Mouse (Mus musculus) inflammation-experienced regulatory T-cells, adult 6 months (primary cell): ENCODE measurements around the gene Ubc. TPM values are rescaled to one million over a fixed set of nuclear protein-coding genes. Genes with fewer than 3 reads are reported as not detected.

ENCODE experiments used
- ATAC-seq: one replicate; pipeline ENCODE4 v1.8.0; 2017
- polyA plus RNA-seq, 3 experiments: library from polyadenylated mRNA; unstranded; fragments of 100-300 nt; shearing (Covaris generic); gene quantifications; one replicate each; pipeline ENCODE4 v1.2.1; 2017

Ubc gene
- polyA plus RNA-seq, 3 experiments from 2014 or later, result 741 to 1,375 (median 1,290) TPM

- ATAC-seq, result no peak
These were observed 45.7 kb downstream of the Ubc start for GRCm38 (mm10) chr5:125344296-125344695.

GRCm38 (mm10) chr5:125341459-125342090 lies 48.4 kb downstream of the Ubc start:
- no peak for ATAC-seq

- peak; percentile 77 for ATAC-seq
These were observed 49.3 kb downstream of the Ubc start, which contains the start of gene Scarb1 for GRCm38 (mm10) chr5:125340547-125341262. Scarb1 (minus strand) TSS chr5:125341094.

GRCm38 (mm10) chr5:125339851-125340531 lies 50.0 kb downstream of the Ubc start:
- ATAC-seq, result peak; percentile 19

GRCm38 (mm10) chr5:125339108-125339751 lies 50.8 kb downstream of the Ubc start:
- ATAC-seq, result peak; percentile 51

GRCm38 (mm10) chr5:125337526-125337925 lies 52.5 kb downstream of the Ubc start:
- no peak for ATAC-seq

GRCm38 (mm10) chr5:125337012-125337411 lies 53.0 kb downstream of the Ubc start:
- no peak for ATAC-seq

Other genes with a start within 250 kb of the Ubc start
- 1 to 10 TPM; 3.9 to 6.7 (median 4.7) TPM for gene Ncor2, start 211.0 kb downstream of the Ubc start, polyA plus RNA-seq
- 10 to 100 TPM in 1 of 3 experiments, 1 to 10 TPM in 2; 3.7 to 11.8 (median 6.6) TPM for gene Scarb1, start 49.1 kb downstream of the Ubc start, polyA plus RNA-seq
- 1 to 10 TPM in 2 of 3 experiments, under 1 TPM in 1; 0.65 to 1.1 (median 1.0) TPM for gene Gm10382, start 880 bp downstream of the Ubc start, polyA plus RNA-seq
- 10 to 100 TPM in 1 of 3 experiments, 1 to 10 TPM in 2; 6.9 to 10.2 (median 9.2) TPM for gene Dhx37, start 43.9 kb upstream of the Ubc start, polyA plus RNA-seq
- 10 to 100 TPM in 1 of 3 experiments, 1 to 10 TPM in 2; 5.6 to 12.9 (median 8.3) TPM for gene Bri3bp, start 51.4 kb upstream of the Ubc start, polyA plus RNA-seq
- 10 to 100 TPM; 22.5 to 25.4 (median 24.7) TPM for gene Aacs, start 85.6 kb upstream of the Ubc start, polyA plus RNA-seq
- gene Tmem132b, start 141.6 kb upstream of the Ubc start, polyA plus RNA-seq, result not detected